Mouse (Mus musculus): ENCODE results near the gene Lpar3. TPM values are rescaled to one million over a fixed set of nuclear protein-coding genes. Genes with fewer than 3 reads are reported as not detected.

Gene Lpar3
- polyA plus RNA-seq, 1 experiment from 2014 or later, result 0.83 TPM

- Histone ChIP-seq H3K4me1 (ENCODE audit: control insufficient read depth, insufficient read depth, low read length) (0 out of 2 replicates have a peak, but pooled peaks cover 8% of the 10 kb centered on the region), H3K4me3 (ENCODE audit: low read length) (no peak overlapping the region), H3K9ac (ENCODE audit: low read depth, low read length) (no peak overlapping the region), H3K36me3 (ENCODE audit: control insufficient read depth, insufficient read depth, low read length) (no peaks in the 10 kb centered on the region), H3K27ac (ENCODE audit: low read depth, low read length) (no peak overlapping the region), H3K9me3 (ENCODE audit: control insufficient read depth, low read length) (no peaks in the 10 kb centered on the region), H3K27me3 (ENCODE audit: control insufficient read depth, insufficient read depth, low read length) (no peaks in the 10 kb centered on the region), H3K4me2 (replicated peaks; ENCODE audit: low read depth, low read length) (no peak overlapping the region)
- 53% methylated on average over 7 of the region's 7 CpGs for WGBS
- ATAC-seq (ENCODE audit: low FRiP score, low TSS enrichment), result no peak
Observed at GRCm38 (mm10) chr3:146334070-146334469, 113.3 kb downstream of the Lpar3 start.

Other genes starting within 250 kb of the Lpar3 start
- gene Syde2, start 233.1 kb upstream of the Lpar3 start, polyA plus RNA-seq (2014; fragmentation: Nextera tagmentation; extraction: Ambion mirVana), result 2.3 and 2.6 TPM in 2 replicates
- 0.44 TPM in 1 of 2 replicates, not detected in the other for gene Wdr63, start 112.8 kb upstream of the Lpar3 start, polyA plus RNA-seq (2014; fragmentation: Nextera tagmentation; extraction: Ambion mirVana)
- 6.5 and 8.9 TPM in 2 replicates for gene Mcoln3, start 103.5 kb upstream of the Lpar3 start, polyA plus RNA-seq (2014; fragmentation: Nextera tagmentation; extraction: Ambion mirVana)
- gene Mcoln2, start 71.1 kb upstream of the Lpar3 start, polyA plus RNA-seq (2014; fragmentation: Nextera tagmentation; extraction: Ambion mirVana), result 0.74 and 1.1 TPM in 2 replicates
- 14.7 and 25.8 TPM in 2 replicates for gene Ssx2ip, start 183.7 kb downstream of the Lpar3 start, polyA plus RNA-seq (2014; fragmentation: Nextera tagmentation; extraction: Ambion mirVana)
- 8.9 and 12.9 TPM in 2 replicates for gene Ctbs, start 228.8 kb downstream of the Lpar3 start, polyA plus RNA-seq (2014; fragmentation: Nextera tagmentation; extraction: Ambion mirVana)

Data from kidney, embryonic 14.5 days (tissue).